Mouse (Mus musculus) heart, postnatal 4 days (tissue): ENCODE measurements around the gene H2-DMb2. TPM values are rescaled to one million over a fixed set of nuclear protein-coding genes. Genes with fewer than 3 reads are reported as not detected.
"Not testable (repeated sequence)": the region's sequence is repeated elsewhere in the genome, so short reads cannot be mapped to it uniquely, and the experiment has no call there.

Experiments used
- DNase-seq: peaks from one replicate; pipeline ENCODE4 v3.0.0; 2021
- total RNA-seq, 2 experiments: library from RNA; stranded (reverse); gene quantifications; 2 replicates each; pipeline ENCODE4 v1.2.3; 2021

Gene H2-DMb2
- total RNA-seq, 2 experiments from 2014 or later: 0.55 to 0.72 TPM

- peak; percentile 100 for DNase-seq
These were observed 7.5 kb upstream of the H2-DMb2 start for GRCm38 (mm10) chr17:34135297-34136224.

GRCm38 (mm10) chr17:34137601-34138000 lies 5.5 kb upstream of the H2-DMb2 start:
- DNase-seq: no peak

- no peak for DNase-seq
These were observed 4.5 kb upstream of the H2-DMb2 start for GRCm38 (mm10) chr17:34138655-34139054.

GRCm38 (mm10) chr17:34139416-34139815 lies 3.7 kb upstream of the H2-DMb2 start:
- DNase-seq: peak; percentile 44

GRCm38 (mm10) chr17:34140240-34140639 lies 2.9 kb upstream of the H2-DMb2 start:
- DNase-seq: no peak

- DNase-seq: no peak
These were observed 1.7 kb upstream of the H2-DMb2 start for GRCm38 (mm10) chr17:34141448-34141847.

GRCm38 (mm10) chr17:34142456-34143010 lies 574 bp upstream of the H2-DMb2 start:
- DNase-seq: no peak

GRCm38 (mm10) chr17:34143461-34143860 lies 354 bp downstream of the H2-DMb2 start:
- DNase-seq: no peak

- DNase-seq: not testable (repeated sequence)
These were observed 1.1 kb downstream of the H2-DMb2 start for GRCm38 (mm10) chr17:34144221-34144620.

GRCm38 (mm10) chr17:34144960-34145371 lies 1.9 kb downstream of the H2-DMb2 start:
- DNase-seq: no peak

GRCm38 (mm10) chr17:34152923-34153322 lies 9.8 kb downstream of the H2-DMb2 start, which contains the start of gene H2-DMb1:
H2-DMb1 (plus strand) TSS chr17:34153072.
- peak; percentile 68 for DNase-seq

- DNase-seq: no peak
These were observed 12.4 kb downstream of the H2-DMb2 start for GRCm38 (mm10) chr17:34155534-34155933.

GRCm38 (mm10) chr17:34164202-34164895 lies 21.2 kb downstream of the H2-DMb2 start:
- no peak for DNase-seq

GRCm38 (mm10) chr17:34165033-34165730 lies 22.1 kb downstream of the H2-DMb2 start:
- no peak for DNase-seq

GRCm38 (mm10) chr17:34169279-34169678 lies 26.2 kb downstream of the H2-DMb2 start:
- peak; percentile 62 for DNase-seq

GRCm38 (mm10) chr17:34170487-34170876 lies 27.4 kb downstream of the H2-DMb2 start:
- DNase-seq: no peak

GRCm38 (mm10) chr17:34170877-34171498 lies 27.9 kb downstream of the H2-DMb2 start:
- DNase-seq: peak; percentile 88

- no peak for DNase-seq
These were observed 29.4 kb downstream of the H2-DMb2 start for GRCm38 (mm10) chr17:34172528-34172927.

- no peak for DNase-seq
These were observed 31.0 kb downstream of the H2-DMb2 start for GRCm38 (mm10) chr17:34174075-34174474.

- no peak for DNase-seq
These were observed 34.1 kb downstream of the H2-DMb2 start for GRCm38 (mm10) chr17:34177179-34177578.

GRCm38 (mm10) chr17:34179019-34179418 lies 35.9 kb downstream of the H2-DMb2 start:
- DNase-seq: no peak
